In genomic region chr7:111692641-111693261, GRCm38 (mm10) we compare ENCODE assay signal across 11 mouse cellular contexts.
A peak's percentile ranks its signal among the peaks of the same experiment; 100 is the strongest.
DNase-seq lines count a peak whose midpoint lies in the region; ATAC-seq lines count a peak whose summit lies in the region.
"Had no signal": no experiment of that assay in that cellular context is flagged by ENCODE, and none has a peak within 500 bp of the region (broad histone marks: within the 10 kb centered on the region; RNA-seq: fewer than 3 reads in every experiment).

No protein-coding gene starts in this region.

- H3K36me3 ChIP-seq in embryonic facial prominence, embryonic 14.5 days (ENCODE audit: control insufficient read depth, insufficient read depth, low read length): no peaks in the 10 kb centered on the region
- H3K36me3 ChIP-seq in midbrain, embryonic 13.5 days: no peaks in the 10 kb centered on the region
- H3K36me3 ChIP-seq: embryonic facial prominence, embryonic 15.5 days; G1E; liver, embryonic 15.5 days had no signal

- peak; percentile 71 for DNase-seq in embryonic facial prominence, embryonic 14.5 days (ENCODE audit: low spot score)
- peak; percentile 80 to 84 for DNase-seq in heart, adult 9 months (ENCODE audit: low spot score in 2 of 2)
- peak; percentile 82 for DNase-seq in layer of hippocampus, adult 9-11 months
- DNase-seq in kidney, postnatal 25 days: no peak
- no peak for DNase-seq in kidney, postnatal 10 days

- no peak overlapping the region for H3K4me2 ChIP-seq in embryonic facial prominence, embryonic 14.5 days (ENCODE audit: low read depth, low read length)
- no peak overlapping the region for H3K4me2 ChIP-seq in midbrain, embryonic 13.5 days (replicated peaks)
- H3K4me2 ChIP-seq: embryonic facial prominence, embryonic 15.5 days; liver, embryonic 15.5 days had no signal

- WGBS in embryonic facial prominence, embryonic 14.5 days: 83% methylated on average over 9 of the region's 9 CpGs
- WGBS in midbrain, embryonic 13.5 days: 60% methylated on average over 9 of the region's 9 CpGs

- H3K9me3 ChIP-seq in embryonic facial prominence, embryonic 14.5 days (ENCODE audit: control insufficient read depth, low read length): no peaks in the 10 kb centered on the region
- H3K9me3 ChIP-seq in midbrain, embryonic 13.5 days: no peaks in the 10 kb centered on the region
- H3K9me3 ChIP-seq: embryonic facial prominence, embryonic 15.5 days; liver, embryonic 15.5 days had no signal

- H3K4me1 ChIP-seq in brown adipose tissue, adult 24 weeks (ENCODE audit: control insufficient read depth, insufficient read depth, insufficient read length, low read length): peaks cover 27% of the 10 kb centered on the region
- H3K4me1 ChIP-seq in embryonic facial prominence, embryonic 14.5 days (ENCODE audit: control insufficient read depth, insufficient read depth, low read length): no peaks in the 10 kb centered on the region
- peaks cover 12% of the 10 kb centered on the region for H3K4me1 ChIP-seq in midbrain, embryonic 13.5 days (replicated peaks)
- H3K4me1 ChIP-seq: liver, embryonic 15.5 days had no signal

- H3K27me3 ChIP-seq in embryonic facial prominence, embryonic 14.5 days (replicated peaks; ENCODE audit: control insufficient read depth, insufficient read depth, low read length): no peaks in the 10 kb centered on the region
- H3K27me3 ChIP-seq in midbrain, embryonic 13.5 days: no peaks in the 10 kb centered on the region
- H3K27me3 ChIP-seq: embryonic facial prominence, embryonic 15.5 days; liver, embryonic 15.5 days had no signal

- peak; percentile 83 for ATAC-seq in embryonic facial prominence, embryonic 14.5 days (ENCODE audit: low read depth)
- ATAC-seq in midbrain, embryonic 13.5 days: peak; percentile 83
- ATAC-seq in megakaryocyte-erythroid progenitor cell, adult 5-6 weeks (replicated peaks; ENCODE audit: low FRiP score, low TSS enrichment, poor library complexity, severe bottlenecking): no peak

- no peak overlapping the region for H3K9ac ChIP-seq in embryonic facial prominence, embryonic 14.5 days (ENCODE audit: low read depth, low read length)
- H3K9ac ChIP-seq in midbrain, embryonic 13.5 days (replicated peaks): no peak overlapping the region
- H3K9ac ChIP-seq: embryonic facial prominence, embryonic 15.5 days; liver, embryonic 15.5 days had no signal

- H3K27ac ChIP-seq in brown adipose tissue, adult 24 weeks (replicated peaks; ENCODE audit: low read depth, low read length): peak overlapping the region; percentile 31
- H3K27ac ChIP-seq in embryonic facial prominence, embryonic 14.5 days (replicated peaks; ENCODE audit: low read depth, low read length): no peak overlapping the region
- peak overlapping the region; percentile 53 for H3K27ac ChIP-seq in midbrain, embryonic 13.5 days
- H3K27ac ChIP-seq: embryonic facial prominence, embryonic 15.5 days; liver, embryonic 15.5 days had no signal

- H3K4me3 ChIP-seq in brown adipose tissue, adult 24 weeks (ENCODE audit: insufficient read depth, low read depth, low read length): no peak overlapping the region
- H3K4me3 ChIP-seq in embryonic facial prominence, embryonic 14.5 days (ENCODE audit: low read depth, low read length): no peak overlapping the region
- no peak overlapping the region for H3K4me3 ChIP-seq in midbrain, embryonic 13.5 days (replicated peaks)
- H3K4me3 ChIP-seq: embryonic facial prominence, embryonic 15.5 days; liver, embryonic 15.5 days had no signal

Comparison
In these comparisons a context has a peak if more than half of its experiments do, and no peak if none do; other contexts are left out.
1. DNase-seq: peak in embryonic facial prominence, embryonic 14.5 days (single experiment), heart, adult 9 months (2 of 2) and layer of hippocampus, adult 9-11 months (single experiment); none in kidney, postnatal 25 days (0 of 2) and kidney, postnatal 10 days (single experiment).